Mouse (Mus musculus) embryonic facial prominence, embryonic 11.5 days (tissue): Measurements from ENCODE around the gene Gjc2. TPM values are rescaled to one million over a fixed set of nuclear protein-coding genes. Genes with fewer than 3 reads are reported as not detected.
A peak's percentile ranks its signal among the peaks of the same experiment; 100 is the strongest.

ENCODE experiments used
- ATAC-seq: fragments of 200-750 bp; cut with Nextera tagmentation; replicated peaks from 2 replicates; pipeline ENCODE4 v1.8.0; 2017; ENCODE audit warnings: low read depth; ENCODE audit not compliant: insufficient number of reproducible peaks, low FRiP score, low TSS enrichment
- DNase-seq: peaks from one replicate; pipeline ENCODE4 v3.0.0-alpha.2; 2015; ENCODE audit warnings: low spot score
- H3K27ac ChIP-seq: fragments of 300-500 bp; sonication (generic); replicated peaks from 2 replicates; pipeline ENCODE4 v1.5.1; 2014; ENCODE audit warnings: mild to moderate bottlenecking, low read depth, low read length, control low read depth
- H3K27me3 ChIP-seq: fragments of 300-500 bp; sonication (generic); 2 replicates; pipeline ENCODE4 v1.6.1; 2014; ENCODE audit warnings: mild to moderate bottlenecking, low read length, moderate library complexity, mixed read lengths; ENCODE audit not compliant: control insufficient read depth, insufficient read depth
- H3K36me3 ChIP-seq: fragments of 300-500 bp; sonication (generic); replicated peaks from 2 replicates; pipeline ENCODE4 v1.6.1; 2014; ENCODE audit warnings: low read depth, mild to moderate bottlenecking, low read length, moderate library complexity, mixed read lengths; ENCODE audit not compliant: control insufficient read depth, insufficient read depth
- H3K4me1 ChIP-seq: fragments of 300-500 bp; sonication (generic); 2 replicates; pipeline ENCODE4 v1.6.1; 2014; ENCODE audit warnings: low read length, mixed read lengths; ENCODE audit not compliant: control insufficient read depth, insufficient read depth
- H3K4me2 ChIP-seq: fragments of 300-500 bp; sonication (generic); 2 replicates; pipeline ENCODE4 v1.6.1; 2014; ENCODE audit warnings: low read depth, mild to moderate bottlenecking, control low read depth, low read length, moderate library complexity
- H3K4me3 ChIP-seq: fragments of 300-500 bp; sonication (generic); 2 replicates; pipeline ENCODE4 v1.5.1; 2014; ENCODE audit warnings: low read depth, low read length, control low read depth
- H3K9ac ChIP-seq: fragments of 300-500 bp; sonication (generic); replicated peaks from 2 replicates; pipeline ENCODE4 v1.6.1; 2014; ENCODE audit warnings: mild to moderate bottlenecking, control low read depth, low read length
- H3K9me3 ChIP-seq: fragments of 300-500 bp; sonication (generic); replicated peaks from 2 replicates; pipeline ENCODE4 v1.6.1; 2016; ENCODE audit warnings: mild to moderate bottlenecking, low read length, inconsistent platforms, mixed read lengths; ENCODE audit not compliant: control insufficient read depth
- whole genome bisulfite sequencing: fragments of 180-500 bp; shearing (Covaris S2); extraction: QIAGEN DNeasy Blood & Tissue Kit; methylation state at CpG from one replicate; pipeline ENCODE4 v1.1.7; 2014; 5-methylcytosine and 5-hydroxymethylcytosine counted together
- polyA plus RNA-seq: library from polyadenylated mRNA; unstranded; fragments of >200 nt; fragmentation: Nextera tagmentation; extraction: Ambion mirVana; gene quantifications from 2 replicates; pipeline ENCODE4 v1.2.1, GENCODE M21; 2014

Gjc2 gene
- polyA plus RNA-seq, 1 experiment from 2014 or later: not detected

DNA sequence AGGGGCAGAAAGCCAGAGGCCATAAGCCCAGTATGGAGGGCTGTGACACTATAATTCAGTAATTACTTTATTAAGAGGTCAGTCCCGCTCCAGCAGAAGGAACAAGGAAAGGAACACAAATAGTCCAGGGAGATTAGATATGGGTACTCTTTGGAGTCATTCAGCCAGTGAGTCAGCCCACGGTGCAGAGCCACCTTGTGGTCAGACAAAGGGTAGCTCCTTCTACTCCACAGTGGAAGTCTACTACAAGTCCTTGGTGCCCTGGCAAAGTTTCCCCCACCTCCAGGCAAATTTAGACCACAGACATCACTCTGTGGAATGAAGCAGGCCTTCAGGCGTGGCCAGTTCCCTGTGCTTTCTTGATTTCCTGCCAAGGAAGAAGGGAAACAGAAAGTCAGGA, 808 bp upstream of the Gjc2 start:
- peak; percentile 54 for DNase-seq
- H3K36me3 ChIP-seq: peaks cover 4% of the 10 kb centered on the region
- H3K4me1 ChIP-seq: no peaks in the 10 kb centered on the region
- no peaks in the 10 kb centered on the region for H3K9me3 ChIP-seq
- H3K4me3 ChIP-seq: no peak overlapping the region
- H3K27me3 ChIP-seq: no peaks in the 10 kb centered on the region
- 44% methylated on average over 3 of the region's 3 CpGs for WGBS
- no peak overlapping the region for H3K27ac ChIP-seq
- no peak for ATAC-seq
- H3K9ac ChIP-seq: no peak overlapping the region
- no peak overlapping the region for H3K4me2 ChIP-seq

DNA sequence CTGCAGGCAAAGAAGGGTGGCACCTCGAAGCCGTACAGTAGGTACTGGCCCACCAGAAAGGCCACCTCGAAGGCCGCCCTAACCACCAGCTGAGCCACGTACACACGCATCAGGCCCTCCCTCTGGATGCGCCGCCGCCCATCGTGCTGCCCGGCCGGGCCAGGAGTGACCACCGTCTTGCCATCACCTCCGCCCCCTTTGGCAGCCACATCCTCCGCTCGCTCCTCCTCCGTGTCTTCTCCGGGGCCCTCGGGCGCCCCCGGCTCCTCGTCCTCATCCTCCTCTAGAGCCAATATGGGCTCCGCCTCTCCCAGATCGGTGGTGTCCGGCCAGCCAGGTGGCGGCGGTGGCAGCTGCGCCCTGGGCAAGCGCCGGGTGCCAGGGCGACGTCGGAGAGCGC, 6.1 kb downstream of the Gjc2 start:
- peak overlapping the region; percentile 7; the same call in 1 of the 2 replicates for H3K4me2 ChIP-seq

DNA sequence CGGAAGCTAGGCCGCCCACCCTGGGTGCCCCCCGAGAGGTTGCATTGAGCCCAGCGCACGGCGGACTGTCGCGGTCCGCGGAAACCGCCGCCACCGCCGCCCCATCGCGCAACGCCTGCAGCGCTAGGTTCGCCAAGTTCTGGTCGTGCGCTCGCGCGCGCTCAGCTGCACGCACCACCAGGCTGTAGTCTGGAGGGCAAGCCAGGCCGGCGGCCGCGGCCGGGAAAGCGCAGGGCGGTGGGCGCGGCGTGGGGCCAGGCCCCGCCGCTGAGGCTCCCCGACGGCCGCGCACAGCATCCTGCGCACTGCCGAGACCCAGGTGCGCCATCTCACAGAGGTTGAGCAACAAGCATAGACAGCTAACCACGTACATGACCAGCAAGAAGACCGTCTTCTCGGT, 6.5 kb downstream of the Gjc2 start:
- ATAC-seq: no peak
- no peak for DNase-seq
- WGBS: 4% methylated on average over 48 of the region's 48 CpGs
- H3K9me3 ChIP-seq: no peaks in the 10 kb centered on the region
- H3K27ac ChIP-seq: no peak overlapping the region
- peak overlapping the region; percentile 5; the same call in 1 of the 2 replicates for H3K4me3 ChIP-seq
- no peak overlapping the region for H3K9ac ChIP-seq
- no peaks in the 10 kb centered on the region for H3K36me3 ChIP-seq
- peak overlapping the region; percentile 7; the same call in 1 of the 2 replicates for H3K4me2 ChIP-seq
- 0 out of 2 replicates have a peak, but pooled peaks cover 2% of the 10 kb centered on the region for H3K4me1 ChIP-seq
- peaks cover 43% of the 10 kb centered on the region for H3K27me3 ChIP-seq

More for the DNA sequence above, 6.1 kb downstream of the Gjc2 start:
- Histone ChIP-seq H3K36me3 (no peaks in the 10 kb centered on the region), H3K9ac (no peak overlapping the region), H3K27ac (no peak overlapping the region), H3K4me3 (no peak overlapping the region), H3K9me3 (no peaks in the 10 kb centered on the region), H3K4me1 (0 out of 2 replicates have a peak, but pooled peaks cover 2% of the 10 kb centered on the region), H3K27me3 (peaks cover 43% of the 10 kb centered on the region)
- no peak for ATAC-seq
- WGBS: 7% methylated on average over 29 of the region's 34 CpGs
- no peak for DNase-seq

DNA sequence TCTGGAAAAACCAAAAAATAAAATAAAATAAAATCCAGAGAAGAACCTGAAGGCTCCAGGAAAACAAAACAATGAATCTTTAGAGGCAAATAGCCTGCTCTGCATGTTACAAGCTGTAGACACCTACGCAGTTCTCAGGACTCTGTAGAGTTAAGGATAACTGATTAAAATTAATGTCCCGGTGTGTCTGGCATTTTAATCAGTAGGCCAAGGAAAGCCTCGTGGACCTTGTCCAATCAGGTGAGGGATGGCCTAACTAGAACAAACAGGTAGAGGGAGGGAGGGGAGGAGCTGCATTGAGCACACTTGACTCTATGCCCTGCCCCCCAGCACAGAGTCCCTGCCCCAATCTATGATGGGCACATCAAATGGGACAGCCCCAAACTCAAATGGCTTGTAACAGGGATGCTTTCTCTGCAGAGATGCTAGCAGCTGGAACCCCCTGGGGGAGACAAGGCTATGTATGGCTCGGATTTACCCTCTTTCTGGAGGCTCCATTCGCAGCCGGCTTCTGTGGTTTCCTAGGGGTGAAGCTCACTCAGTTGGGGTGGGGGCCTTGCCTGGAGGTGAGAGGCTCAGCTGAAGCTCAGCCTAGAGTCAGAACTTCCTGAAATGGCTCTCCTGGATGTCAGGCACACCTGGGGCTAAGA, 8.7 kb downstream of the Gjc2 start:
- H3K4me2 ChIP-seq: no peak overlapping the region
- H3K36me3 ChIP-seq: no peaks in the 10 kb centered on the region
- ATAC-seq (no peak), DNase-seq (no peak)
- H3K27me3 ChIP-seq: peaks cover 43% of the 10 kb centered on the region
- H3K4me1 ChIP-seq: 0 out of 2 replicates have a peak, but pooled peaks cover 2% of the 10 kb centered on the region
- WGBS: 67% methylated on average over 6 of the region's 6 CpGs
- H3K4me3 ChIP-seq: no peak overlapping the region
- H3K27ac ChIP-seq: no peak overlapping the region
- no peaks in the 10 kb centered on the region for H3K9me3 ChIP-seq
- no peak overlapping the region for H3K9ac ChIP-seq

DNA sequence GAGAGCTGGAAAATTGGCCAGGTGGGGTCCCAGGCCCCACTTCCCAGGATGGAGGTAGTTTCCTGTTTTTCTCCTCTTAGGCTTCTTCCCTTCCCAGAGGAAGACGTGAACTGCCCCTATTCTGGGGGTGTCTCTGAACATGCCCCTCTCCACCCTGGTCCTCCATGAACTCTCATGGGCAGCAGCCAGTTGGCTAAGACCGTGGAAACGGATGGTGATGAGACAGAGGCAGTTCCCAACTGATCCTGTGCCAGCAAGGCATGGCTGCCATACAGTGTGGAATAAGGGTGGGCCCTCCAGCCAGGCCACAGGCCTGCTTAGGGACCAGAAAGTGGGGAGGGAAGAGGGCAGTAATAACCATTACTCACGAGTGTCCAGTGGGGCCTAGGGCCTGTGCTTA, 12.5 kb downstream of the Gjc2 start:
- H3K4me3 ChIP-seq: no peak overlapping the region
- H3K4me2 ChIP-seq: no peak overlapping the region
- H3K27ac ChIP-seq: no peak overlapping the region
- H3K4me1 ChIP-seq: no peaks in the 10 kb centered on the region
- no peak overlapping the region for H3K9ac ChIP-seq
- no peaks in the 10 kb centered on the region for H3K36me3 ChIP-seq
- no peaks in the 10 kb centered on the region for H3K9me3 ChIP-seq
- ATAC-seq (no peak), DNase-seq (no peak)
- WGBS: 77% methylated on average over 4 of the region's 4 CpGs
- peaks cover 13% of the 10 kb centered on the region for H3K27me3 ChIP-seq

DNA sequence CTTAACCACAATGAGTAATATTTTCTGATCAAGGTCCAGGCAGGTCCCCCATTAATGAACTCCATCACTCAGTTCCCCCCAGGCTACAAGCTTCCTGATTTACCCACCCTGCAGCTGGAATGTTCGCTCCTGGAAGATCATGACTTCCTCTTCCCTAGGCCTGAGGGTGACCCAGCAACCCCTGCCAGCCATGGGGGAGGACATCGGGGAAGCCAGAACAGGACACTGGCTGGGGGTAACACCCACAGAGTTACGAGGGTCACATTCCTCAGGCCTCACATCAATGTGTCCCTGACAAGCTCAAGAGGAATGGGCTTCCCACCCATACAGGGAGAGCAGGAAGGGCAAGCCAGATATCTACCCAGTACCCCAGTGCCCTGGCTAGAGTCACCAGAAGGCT, 13.2 kb downstream of the Gjc2 start:
- Histone ChIP-seq H3K27me3 (peaks cover 6% of the 10 kb centered on the region), H3K27ac (no peak overlapping the region), H3K4me2 (no peak overlapping the region), H3K9me3 (no peaks in the 10 kb centered on the region), H3K4me3 (no peak overlapping the region), H3K36me3 (no peaks in the 10 kb centered on the region), H3K4me1 (no peaks in the 10 kb centered on the region), H3K9ac (no peak overlapping the region; the same call in 1 of the 2 replicates)
- 48% methylated on average over 3 of the region's 3 CpGs for WGBS
- DNase-seq (no peak), ATAC-seq (no peak)

DNA sequence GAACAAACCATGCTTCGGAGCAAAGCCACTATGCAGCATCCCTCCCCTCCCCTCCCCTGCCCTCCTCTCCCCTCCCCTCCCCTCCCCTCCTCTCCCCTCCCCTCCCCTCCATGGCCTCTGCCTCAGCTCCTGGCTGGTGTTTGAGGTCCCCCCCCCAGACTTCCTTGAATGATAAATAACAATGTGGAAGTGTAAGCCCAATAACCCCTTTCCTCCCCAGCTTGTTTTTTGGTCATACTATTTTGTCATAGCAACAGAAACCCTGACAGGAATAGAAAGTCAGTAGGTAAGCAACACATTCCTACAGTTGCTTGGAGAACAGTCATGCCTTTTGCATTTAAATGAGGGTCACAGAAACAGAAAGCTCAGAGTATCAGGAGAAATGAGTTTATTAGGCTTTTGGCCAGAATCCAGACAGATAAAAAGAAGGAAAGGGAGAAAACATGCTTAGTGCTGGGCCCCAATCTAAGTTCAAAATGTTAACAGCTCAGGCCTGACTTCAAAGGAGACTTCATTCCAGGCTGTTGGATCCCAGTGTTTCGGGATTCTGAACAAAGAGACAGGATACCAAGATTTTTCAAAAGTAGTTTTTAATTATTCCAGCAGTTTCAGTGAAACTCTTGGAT, 17.3 kb downstream of the Gjc2 start:
- WGBS: 74% methylated on average over 2 of the region's 2 CpGs
- Histone ChIP-seq H3K4me2 (no peak overlapping the region), H3K4me1 (no peaks in the 10 kb centered on the region), H3K36me3 (no peaks in the 10 kb centered on the region), H3K27me3 (no peaks in the 10 kb centered on the region), H3K9me3 (no peaks in the 10 kb centered on the region), H3K9ac (no peak overlapping the region), H3K4me3 (no peak overlapping the region), H3K27ac (no peak overlapping the region)
- DNase-seq (no peak), ATAC-seq (no peak)

DNA sequence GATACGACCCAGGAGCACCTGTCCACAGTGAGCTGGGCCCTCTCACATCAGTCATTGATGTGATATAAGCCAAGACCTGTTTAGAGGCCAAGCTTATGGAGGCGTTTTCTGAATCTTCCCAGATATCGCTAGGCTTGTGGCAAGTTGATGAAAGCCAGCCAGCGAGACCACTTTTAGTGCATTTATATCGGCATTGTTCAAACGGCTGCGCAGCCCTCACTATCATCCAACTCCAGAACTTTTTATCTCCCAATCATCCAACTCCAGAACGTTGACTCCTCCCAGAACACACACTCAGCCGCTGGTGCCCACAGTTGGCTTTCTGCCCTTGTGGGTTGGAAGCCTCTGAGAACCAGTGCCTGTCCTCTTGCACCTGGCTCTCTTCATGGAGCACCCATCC, 18.6 kb downstream of the Gjc2 start:
- H3K27me3 ChIP-seq: no peaks in the 10 kb centered on the region
- H3K4me3 ChIP-seq: no peak overlapping the region
- no peaks in the 10 kb centered on the region for H3K9me3 ChIP-seq
- ATAC-seq (no peak), DNase-seq (no peak)
- 89% methylated on average over 9 of the region's 9 CpGs for WGBS
- H3K4me1 ChIP-seq: no peaks in the 10 kb centered on the region
- H3K27ac ChIP-seq: peak overlapping the region; percentile 89; the same call in 1 of the 2 replicates
- no peaks in the 10 kb centered on the region for H3K36me3 ChIP-seq
- H3K9ac ChIP-seq: no peak overlapping the region
- no peak overlapping the region for H3K4me2 ChIP-seq
